Mouse (Mus musculus): ENCODE results near the gene Klf1.
A peak's percentile ranks its signal among the peaks of the same experiment; 100 is the strongest.

DNA sequence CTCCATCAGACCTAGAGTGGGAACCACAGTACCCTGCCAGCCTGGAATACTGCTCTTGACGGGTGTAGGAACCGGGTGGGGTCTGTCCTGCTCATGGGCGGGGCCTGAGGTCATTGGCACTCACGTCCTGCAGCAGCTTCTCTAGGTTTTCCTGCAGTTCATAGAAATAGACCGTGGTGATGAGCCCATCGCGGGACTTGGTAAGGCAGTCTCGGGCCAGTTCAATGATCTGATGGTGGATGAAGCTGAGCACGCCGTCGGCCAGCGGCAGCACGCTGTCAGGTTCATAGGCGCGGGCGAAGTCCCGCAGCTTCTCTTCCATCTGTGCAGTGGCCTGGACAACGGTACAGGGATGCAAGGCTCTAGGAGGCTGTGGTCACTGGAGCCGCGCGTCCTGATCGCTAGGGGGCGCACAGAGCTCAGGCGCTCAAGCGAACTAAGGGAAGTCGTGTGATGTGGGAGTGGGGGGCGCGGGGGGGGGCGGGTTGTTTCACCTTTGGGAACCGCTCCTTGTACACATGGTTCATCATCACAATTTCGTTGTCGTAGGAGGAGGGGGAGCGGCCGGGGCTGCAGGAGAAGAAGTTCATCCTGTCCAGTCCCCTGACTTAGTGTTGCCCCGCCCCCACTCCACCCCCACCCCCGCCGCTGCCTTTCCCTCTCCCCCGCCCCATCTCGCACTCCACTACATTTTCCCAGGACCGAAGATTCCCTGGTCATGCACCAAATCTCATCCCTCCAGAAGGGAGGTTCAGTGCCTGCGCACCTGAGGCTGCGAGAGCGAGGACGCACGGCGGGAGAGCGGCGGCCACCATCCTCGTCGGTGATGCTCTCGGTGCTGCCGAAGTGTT lies 27.0 kb downstream of the Klf1 start:
- TF ChIP-seq POLR2A (IDR thresholded peaks at IDR 0.05; ENCODE audit: low read depth, low read length) (no peak), CTCF (IDR thresholded peaks at IDR 0.05; ENCODE audit: borderline replicate concordance, insufficient read depth, low read length) (peak; percentile 97)

Measured in embryonic fibroblast, embryonic 13.5 days (primary cell).